Mouse (Mus musculus): ENCODE measurements around the gene Midn.

Midn gene

GRCm38 (mm10) chr10:80129846-80130245, 18.2 kb upstream of the Midn start:
- DNase-seq (ENCODE audit: low spot score in 2 of 2): no peak

GRCm38 (mm10) chr10:80130403-80131031, 17.6 kb upstream of the Midn start:
- DNase-seq (ENCODE audit: low spot score in 2 of 2): no peak

GRCm38 (mm10) chr10:80131316-80131951, 16.6 kb upstream of the Midn start:
- DNase-seq (ENCODE audit: low spot score in 2 of 2): no peak

- no peak for DNase-seq (ENCODE audit: low spot score in 2 of 2)
Measured at GRCm38 (mm10) chr10:80131952-80132350, 16.1 kb upstream of the Midn start.

GRCm38 (mm10) chr10:80133226-80133849, 14.7 kb upstream of the Midn start:
- DNase-seq (ENCODE audit: low spot score in 2 of 2): no peak

- DNase-seq (ENCODE audit: low spot score in 2 of 2): no peak
Measured at GRCm38 (mm10) chr10:80134421-80134820, 13.7 kb upstream of the Midn start.

GRCm38 (mm10) chr10:80135161-80135560, 12.9 kb upstream of the Midn start:
- DNase-seq (ENCODE audit: low spot score in 2 of 2): no peak

- no peak for DNase-seq (ENCODE audit: low spot score in 2 of 2)
Measured at GRCm38 (mm10) chr10:80135641-80136040, 12.4 kb upstream of the Midn start.

- no peak for DNase-seq (ENCODE audit: low spot score in 2 of 2)
Measured at GRCm38 (mm10) chr10:80136179-80136951, 11.7 kb upstream of the Midn start.

- no peak for DNase-seq (ENCODE audit: low spot score in 2 of 2)
Measured at GRCm38 (mm10) chr10:80136952-80137625, 11.0 kb upstream of the Midn start.

- DNase-seq (ENCODE audit: low spot score in 2 of 2): no peak
Measured at GRCm38 (mm10) chr10:80137626-80138552, 10.2 kb upstream of the Midn start.

- DNase-seq (ENCODE audit: low spot score in 2 of 2): peak in 1 of 2 experiments; percentile 40
Measured at GRCm38 (mm10) chr10:80138553-80139438, 9.3 kb upstream of the Midn start, which contains the start of gene Atp5d. Gene Atp5d (plus strand): TSS chr10:80138632.

GRCm38 (mm10) chr10:80139439-80139775, 8.7 kb upstream of the Midn start:
- DNase-seq (ENCODE audit: low spot score in 2 of 2): peak in 1 of 2 experiments; percentile 36

GRCm38 (mm10) chr10:80139975-80140665, 8.0 kb upstream of the Midn start:
- DNase-seq (ENCODE audit: low spot score in 2 of 2): no peak

GRCm38 (mm10) chr10:80140666-80141035, 7.4 kb upstream of the Midn start, which contains the start of gene Cbarp:
Gene Cbarp (minus strand): TSS chr10:80140835.
- DNase-seq (ENCODE audit: low spot score in 2 of 2): peak in 1 of 2 experiments; percentile 18

GRCm38 (mm10) chr10:80141243-80141642, 6.8 kb upstream of the Midn start:
- DNase-seq (ENCODE audit: low spot score in 2 of 2): peak; percentile 97 to 98

- peak; percentile 96 to 98 for DNase-seq (ENCODE audit: low spot score in 2 of 2)
Measured at GRCm38 (mm10) chr10:80141786-80142529, 6.1 kb upstream of the Midn start.

GRCm38 (mm10) chr10:80142530-80142925, 5.5 kb upstream of the Midn start:
- peak in 1 of 2 experiments; percentile 63 for DNase-seq (ENCODE audit: low spot score in 2 of 2)

All from spleen, postnatal 36 days (tissue).